Mouse (Mus musculus) forebrain, postnatal 0 days (tissue): ENCODE measurements around the gene Arl4c. TPM values are rescaled to one million over a fixed set of nuclear protein-coding genes. Genes with fewer than 3 reads are reported as not detected.

Experiments used
- ATAC-seq: fragments of 200-750 bp; cut with Nextera tagmentation; 2 replicates; pipeline ENCODE4 v1.8.0; 2017; ENCODE audit warnings: mild to moderate bottlenecking, moderate library complexity
- DNase-seq: peaks from one replicate; pipeline ENCODE4 v3.0.0-alpha.2; 2015
- H3K27ac ChIP-seq: fragments of 300-500 bp; sonication (generic); 2 replicates; pipeline ENCODE4 v1.5.1; 2014; ENCODE audit warnings: low read depth, mild to moderate bottlenecking, antibody characterized with exemption, low read length, moderate library complexity, mixed read lengths
- H3K27me3 ChIP-seq: fragments of 300-500 bp; sonication (generic); 2 replicates; pipeline ENCODE4 v1.6.1; 2014; ENCODE audit warnings: mild to moderate bottlenecking, low read length, mixed read lengths; ENCODE audit not compliant: insufficient read depth
- H3K36me3 ChIP-seq: fragments of 300-500 bp; sonication (generic); 2 replicates; pipeline ENCODE4 v1.6.1; 2014; ENCODE audit warnings: mild to moderate bottlenecking, moderate library complexity; ENCODE audit not compliant: insufficient read depth
- H3K4me1 ChIP-seq: fragments of 300-500 bp; sonication (generic); 2 replicates; pipeline ENCODE4 v1.6.1; 2014; ENCODE audit warnings: antibody characterized with exemption; ENCODE audit not compliant: insufficient read depth
- H3K4me2 ChIP-seq: fragments of 300-500 bp; sonication (generic); 2 replicates; pipeline ENCODE4 v1.6.1; 2014; ENCODE audit warnings: low read depth, mild to moderate bottlenecking, moderate library complexity
- H3K4me3 ChIP-seq: fragments of 300-500 bp; sonication (generic); 2 replicates; pipeline ENCODE4 v1.5.1; 2014; ENCODE audit warnings: low read depth, low read length, mixed read lengths
- H3K9ac ChIP-seq: fragments of 300-500 bp; sonication (generic); 2 replicates; pipeline ENCODE4 v1.6.1; 2014; ENCODE audit warnings: mild to moderate bottlenecking
- H3K9me3 ChIP-seq: fragments of 300-500 bp; sonication (generic); 2 replicates; pipeline ENCODE4 v1.6.1; 2016; ENCODE audit warnings: low read length
- CTCF ChIP-seq: sonication (generic); IDR thresholded peaks from 2 replicates; pipeline ENCODE4 v1.5.1; 2016; ENCODE audit warnings: antibody characterized with exemption, control low read depth, low read depth
- WGBS: fragments of 180-500 bp; shearing (Covaris S2); extraction: QIAGEN DNeasy Blood & Tissue Kit; methylation state at CpG from one replicate; pipeline ENCODE4 v1.1.7; 2014; 5-methylcytosine and 5-hydroxymethylcytosine counted together
- polyA plus RNA-seq: library from polyadenylated mRNA; unstranded; fragments of >200 nt; fragmentation: Nextera tagmentation; extraction: Ambion mirVana; gene quantifications from 2 replicates; pipeline ENCODE4 v1.2.1, GENCODE M21; 2015
- total RNA-seq: library from RNA; depleted of rRNA; stranded (reverse); fragments of >200 nt; gene quantifications from 2 replicates; pipeline ENCODE4 v1.2.3, GENCODE M21; 2014

Arl4c gene
- total and polyA plus RNA-seq, 2 experiments from 2014 or later: 40.2 to 106 TPM

DNA sequence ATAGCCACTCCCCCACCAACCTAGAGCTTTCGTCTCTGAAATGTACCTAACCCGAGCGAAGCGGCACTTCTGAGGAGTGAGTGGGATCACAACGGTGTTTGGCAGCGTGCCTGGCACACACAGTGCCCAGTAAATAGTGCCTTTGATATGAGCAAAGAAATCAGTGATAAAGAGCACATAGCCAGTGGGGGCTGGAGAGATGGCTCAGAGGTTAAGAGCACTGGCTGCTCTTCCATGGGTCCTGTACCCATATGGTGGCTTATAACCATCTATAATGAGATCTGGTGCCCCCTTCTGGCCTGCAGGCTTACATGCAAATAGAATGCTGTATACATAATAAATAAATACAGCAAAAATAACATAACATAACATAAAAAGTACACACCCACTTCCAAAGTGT is 3.0 kb upstream of the Arl4c start:
- no peaks in the 10 kb centered on the region for H3K36me3 ChIP-seq
- H3K27me3 ChIP-seq: no peaks in the 10 kb centered on the region
- H3K4me2 ChIP-seq: no peak overlapping the region
- H3K9me3 ChIP-seq: no peaks in the 10 kb centered on the region
- 55% methylated on average over 6 of the region's 6 CpGs for WGBS
- H3K9ac ChIP-seq: no peak overlapping the region
- no peak overlapping the region for H3K27ac ChIP-seq
- no peak overlapping the region for H3K4me3 ChIP-seq
- ATAC-seq (no peak), DNase-seq (peak; percentile 40)
- peak; percentile 64 for TF ChIP-seq CTCF
- H3K4me1 ChIP-seq: peaks cover 14% of the 10 kb centered on the region

DNA sequence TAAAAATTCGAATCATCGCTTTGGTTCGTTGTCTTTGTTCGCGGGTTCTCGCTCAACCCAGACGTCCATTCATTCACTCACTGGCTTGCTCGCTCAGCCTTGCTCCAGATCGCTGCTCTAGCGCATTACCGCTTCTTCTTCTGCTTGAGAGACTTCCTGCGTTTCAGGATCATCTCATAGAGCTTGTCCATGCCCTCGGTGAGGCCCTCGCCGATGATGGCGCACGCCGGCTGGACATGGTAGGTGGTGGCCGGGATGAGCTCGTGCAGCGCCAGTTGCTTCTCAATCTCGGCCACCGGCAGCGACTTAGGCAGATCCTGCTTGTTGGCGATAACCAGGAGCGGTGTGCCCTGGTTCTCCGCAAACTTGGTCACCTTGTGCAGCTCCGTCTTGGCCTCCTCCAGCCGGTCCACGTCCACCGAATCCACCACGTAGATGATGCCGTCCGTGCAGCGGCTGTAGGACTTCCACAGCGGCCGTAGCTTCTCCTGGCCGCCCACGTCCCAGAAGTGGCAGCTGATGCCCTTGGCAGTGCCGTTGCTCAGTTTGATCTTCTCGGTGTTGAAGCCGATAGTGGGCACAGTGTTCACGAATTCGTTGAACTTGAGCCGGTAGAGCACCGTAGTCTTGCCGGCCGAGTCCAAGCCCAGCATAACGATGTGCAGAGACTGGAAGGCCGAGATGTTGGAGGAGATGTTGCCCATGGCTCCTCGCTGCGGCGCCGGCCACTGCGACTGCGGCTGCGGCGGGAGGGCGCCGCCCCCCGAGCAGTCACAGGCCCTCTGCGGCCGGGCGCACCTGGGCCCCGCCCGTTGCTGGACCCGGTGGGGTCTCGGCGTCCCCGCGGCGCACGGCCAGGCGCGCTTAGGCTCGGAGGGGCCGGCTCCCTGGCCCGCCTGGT is 810 bp downstream of the Arl4c start:
- ATAC-seq (peak; percentile 24), DNase-seq (peak; percentile 74)
- Histone ChIP-seq H3K4me2 (peak overlapping the region; percentile 85), H3K27me3 (no peaks in the 10 kb centered on the region), H3K27ac (peak overlapping the region; percentile 98), H3K4me3 (peak overlapping the region; percentile 97), H3K4me1 (peaks cover 16% of the 10 kb centered on the region), H3K9me3 (no peaks in the 10 kb centered on the region), H3K9ac (peak overlapping the region; percentile 99), H3K36me3 (peaks cover 13% of the 10 kb centered on the region; the same call in 1 of the 2 replicates)
- no peak for TF ChIP-seq CTCF
- 2% methylated on average over 75 of the region's 78 CpGs for WGBS

- Histone ChIP-seq H3K36me3 (peaks cover 13% of the 10 kb centered on the region; the same call in 1 of the 2 replicates), H3K4me3 (peak overlapping the region; percentile 97), H3K9ac (peak overlapping the region; percentile 99), H3K9me3 (no peaks in the 10 kb centered on the region), H3K4me2 (peak overlapping the region; percentile 85), H3K27me3 (no peaks in the 10 kb centered on the region), H3K4me1 (peaks cover 16% of the 10 kb centered on the region), H3K27ac (peak overlapping the region; percentile 98)
- ATAC-seq (peak; percentile 10; the same call in 1 of the 2 replicates), DNase-seq (peak; percentile 73)
- peak; percentile 14; the same call in 1 of the 2 replicates for TF ChIP-seq CTCF
- WGBS: 3% methylated on average over 25 of the region's 25 CpGs
These were observed 1.9 kb downstream of the Arl4c start for GRCm38 (mm10) chr1:88699856-88700791.

DNA sequence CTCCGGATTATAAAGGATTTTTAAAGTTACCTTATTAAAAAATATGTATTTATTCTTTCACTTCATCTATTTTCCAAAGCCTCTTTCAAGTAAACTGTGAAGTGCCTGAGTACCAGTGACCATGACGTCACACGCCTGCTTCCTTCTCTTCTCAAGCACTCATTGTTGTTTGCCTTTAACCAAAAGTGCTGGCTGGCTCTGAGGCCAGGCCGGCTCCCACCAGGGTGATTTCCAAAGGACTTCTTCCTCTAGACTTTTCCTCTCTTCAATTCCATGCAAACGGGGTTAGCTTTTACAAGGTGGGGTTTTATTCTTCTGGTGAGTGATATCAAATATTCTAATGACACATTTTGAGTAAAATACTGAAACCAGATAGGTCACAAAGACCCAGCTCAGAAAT is 2.6 kb downstream of the Arl4c start:
- peaks cover 13% of the 10 kb centered on the region; the same call in 1 of the 2 replicates for H3K36me3 ChIP-seq
- no peak for ATAC-seq
- H3K4me1 ChIP-seq: peaks cover 16% of the 10 kb centered on the region
- TF ChIP-seq CTCF: no peak
- peak; percentile 66 for DNase-seq
- peak overlapping the region; percentile 98 for H3K27ac ChIP-seq
- H3K9ac ChIP-seq: peak overlapping the region; percentile 99
- H3K9me3 ChIP-seq: no peaks in the 10 kb centered on the region
- 2% methylated on average over 5 of the region's 5 CpGs for WGBS
- H3K4me3 ChIP-seq: peak overlapping the region; percentile 97
- no peaks in the 10 kb centered on the region for H3K27me3 ChIP-seq
- peak overlapping the region; percentile 85 for H3K4me2 ChIP-seq

DNA sequence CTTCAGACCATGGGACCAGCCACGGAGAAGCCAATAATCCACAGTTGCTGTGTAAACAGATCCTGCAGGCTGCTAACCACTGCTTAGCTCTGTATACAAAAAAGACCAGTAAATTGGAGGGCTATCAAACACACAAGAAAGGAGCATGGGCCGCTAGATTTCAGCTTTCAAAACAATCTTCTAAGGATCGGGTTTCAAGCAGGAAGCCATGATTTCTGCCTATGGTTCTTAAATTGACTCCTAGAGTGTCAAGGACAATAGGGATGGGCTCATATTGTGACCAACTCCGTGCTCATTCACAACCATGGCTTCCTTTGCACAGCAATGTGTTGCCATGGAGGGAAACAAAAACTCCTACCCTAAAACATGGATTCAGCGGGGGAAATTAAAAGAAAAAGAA is 3.1 kb downstream of the Arl4c start:
- Histone ChIP-seq H3K9ac (peak overlapping the region; percentile 99), H3K9me3 (no peaks in the 10 kb centered on the region), H3K4me1 (peaks cover 16% of the 10 kb centered on the region), H3K27ac (peak overlapping the region; percentile 59; the same call in 1 of the 2 replicates), H3K4me3 (peak overlapping the region; percentile 97), H3K36me3 (peaks cover 17% of the 10 kb centered on the region), H3K27me3 (no peaks in the 10 kb centered on the region), H3K4me2 (peak overlapping the region; percentile 85)
- DNase-seq (peak; percentile 37), ATAC-seq (no peak)
- no peak for TF ChIP-seq CTCF
- WGBS: 4% methylated on average over 5 of the region's 5 CpGs

DNA sequence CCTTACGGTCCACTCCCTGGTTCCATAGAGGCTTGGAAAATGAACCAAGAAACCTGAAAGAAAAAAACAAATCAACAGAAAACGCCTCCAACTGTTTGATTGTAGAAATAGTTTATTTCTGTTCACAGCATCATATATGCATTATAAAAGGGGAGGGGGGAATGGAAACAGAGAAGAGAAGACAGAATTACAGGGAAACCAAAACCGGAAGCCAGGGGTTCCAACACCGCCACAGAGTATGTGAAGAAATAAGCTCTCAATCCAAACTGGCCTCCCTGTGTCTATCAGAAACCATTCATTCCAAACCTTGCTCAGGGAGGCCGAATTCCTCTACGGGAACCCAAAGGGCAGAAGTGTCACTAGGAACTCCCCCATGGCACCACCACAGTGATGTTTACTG is 3.9 kb downstream of the Arl4c start:
- Histone ChIP-seq H3K36me3 (peaks cover 24% of the 10 kb centered on the region), H3K4me3 (peak overlapping the region; percentile 97), H3K4me1 (peaks cover 16% of the 10 kb centered on the region), H3K27me3 (no peaks in the 10 kb centered on the region), H3K4me2 (peak overlapping the region; percentile 85), H3K9me3 (no peaks in the 10 kb centered on the region), H3K9ac (peak overlapping the region; percentile 99; the same call in 1 of the 2 replicates), H3K27ac (no peak overlapping the region)
- no peak for TF ChIP-seq CTCF
- DNase-seq (no peak), ATAC-seq (no peak)
- 76% methylated on average over 6 of the region's 6 CpGs for WGBS
